Mouse (Mus musculus): ENCODE measurements at regions not wholly inside any gene's neighbourhood (a gene's known extent, or its start where the extent isn't known, plus 50 kb on each side); places are given as distances from the start of the nearest gene placed in this dataset.

- WGBS = 56% methylated on average over 2 of the region's 2 CpGs
- H3K27me3 ChIP-seq (ENCODE audit: control insufficient read depth, insufficient read depth, low read length) = no peaks in the 10 kb centered on the region
- H3K9ac ChIP-seq (replicated peaks; ENCODE audit: low read depth, low read length) = no peak overlapping the region
- ATAC-seq (ENCODE audit: insufficient number of reproducible peaks, insufficient read depth, low FRiP score, low read depth) = no peak
- no peaks in the 10 kb centered on the region for H3K9me3 ChIP-seq (ENCODE audit: control insufficient read depth, low read depth, low read length)
- H3K27ac ChIP-seq (ENCODE audit: low read length) = no peak overlapping the region
- no peak overlapping the region for H3K4me3 ChIP-seq (ENCODE audit: low read depth, low read length)
- H3K4me2 ChIP-seq (replicated peaks; ENCODE audit: low read depth, low read length) = no peak overlapping the region
- no peaks in the 10 kb centered on the region for H3K4me1 ChIP-seq (ENCODE audit: control insufficient read depth, insufficient read depth, low read length)
- H3K36me3 ChIP-seq (ENCODE audit: control insufficient read depth, insufficient read depth, low read length) = no peaks in the 10 kb centered on the region
These were observed 75.5 kb upstream of the Palmd start for GRCm38 (mm10) chr3:117044304-117044703.

GRCm38 (mm10) chr3:117038928-117039300 is 70.1 kb upstream of the Palmd start:
- no peak overlapping the region for H3K9ac ChIP-seq (replicated peaks; ENCODE audit: low read depth, low read length)
- no peak overlapping the region for H3K4me2 ChIP-seq (replicated peaks; ENCODE audit: low read depth, low read length)
- no peaks in the 10 kb centered on the region for H3K36me3 ChIP-seq (ENCODE audit: control insufficient read depth, insufficient read depth, low read length)
- 26% methylated on average over 1 of the region's 1 CpGs for WGBS
- no peaks in the 10 kb centered on the region for H3K27me3 ChIP-seq (ENCODE audit: control insufficient read depth, insufficient read depth, low read length)
- H3K4me1 ChIP-seq (ENCODE audit: control insufficient read depth, insufficient read depth, low read length) = no peaks in the 10 kb centered on the region
- H3K9me3 ChIP-seq (ENCODE audit: control insufficient read depth, low read depth, low read length) = no peaks in the 10 kb centered on the region
- no peak overlapping the region for H3K27ac ChIP-seq (ENCODE audit: low read length)
- H3K4me3 ChIP-seq (ENCODE audit: low read depth, low read length) = no peak overlapping the region
- ATAC-seq (ENCODE audit: insufficient number of reproducible peaks, insufficient read depth, low FRiP score, low read depth) = no peak

- no peak for ATAC-seq (ENCODE audit: insufficient number of reproducible peaks, insufficient read depth, low FRiP score, low read depth)
- WGBS = 60% methylated on average over 4 of the region's 4 CpGs
These were observed 69.6 kb upstream of the Palmd start for GRCm38 (mm10) chr3:117038280-117038927.

More at GRCm38 (mm10) chr3:117038280-117038927, 69.6 kb upstream of the Palmd start:
- Histone ChIP-seq H3K27me3 (ENCODE audit: control insufficient read depth, insufficient read depth, low read length) (no peaks in the 10 kb centered on the region), H3K9ac (replicated peaks; ENCODE audit: low read depth, low read length) (no peak overlapping the region), H3K27ac (ENCODE audit: low read length) (no peak overlapping the region), H3K4me2 (replicated peaks; ENCODE audit: low read depth, low read length) (no peak overlapping the region), H3K36me3 (ENCODE audit: control insufficient read depth, insufficient read depth, low read length) (no peaks in the 10 kb centered on the region), H3K9me3 (ENCODE audit: control insufficient read depth, low read depth, low read length) (no peaks in the 10 kb centered on the region), H3K4me3 (ENCODE audit: low read depth, low read length) (no peak overlapping the region), H3K4me1 (ENCODE audit: control insufficient read depth, insufficient read depth, low read length) (no peaks in the 10 kb centered on the region)
